Mouse (Mus musculus): ENCODE data around the gene Efcab1. TPM values are rescaled to one million over a fixed set of nuclear protein-coding genes. Genes with fewer than 3 reads are reported as not detected.

Gene Efcab1
- polyA plus RNA-seq (2017; shearing (Covaris generic)), result not detected

GRCm38 (mm10) chr16:14906393-14907100, at the start of gene Efcab1:
Gene Efcab1 (plus strand): TSS chr16:14906606.

